Mouse (Mus musculus): Measurements from ENCODE around the gene Efs. TPM values are rescaled to one million over a fixed set of nuclear protein-coding genes. Genes with fewer than 3 reads are reported as not detected.
A peak's percentile ranks its signal among the peaks of the same experiment; 100 is the strongest.

The Efs gene
- polyA plus RNA-seq, 1 experiment = 25.0 TPM

- no peaks in the 10 kb centered on the region for H3K27me3 ChIP-seq (ENCODE audit: control insufficient read depth, insufficient read depth, low read length)
- H3K4me1 ChIP-seq (replicated peaks; ENCODE audit: control insufficient read depth, insufficient read depth, low read length) = peaks cover 9% of the 10 kb centered on the region; the same call in 1 of the 2 replicates
- no peak for DNase-seq
- no peak for TF ChIP-seq CTCF (IDR thresholded peaks at IDR 0.05; ENCODE audit: borderline replicate concordance, control insufficient read depth, extremely low read depth, insufficient read depth, low read length, poor library complexity)
- no peak for TF ChIP-seq POLR2A (IDR thresholded peaks at IDR 0.05; ENCODE audit: control insufficient read depth, extremely low read depth, insufficient read depth, low read length, poor library complexity)
- H3K4me3 ChIP-seq (ENCODE audit: control insufficient read depth, insufficient read depth, low read length) = no peak overlapping the region
- WGBS = 41% methylated on average over 13 of the region's 13 CpGs
- no peaks in the 10 kb centered on the region for H3K36me3 ChIP-seq (ENCODE audit: control insufficient read depth, insufficient read depth, low read length)
- no peak overlapping the region for H3K27ac ChIP-seq (ENCODE audit: control insufficient read depth, insufficient read depth, low read length)
Observed at GRCm38 (mm10) chr14:54941024-54941978, 15.4 kb upstream of the Efs start.

DNA sequence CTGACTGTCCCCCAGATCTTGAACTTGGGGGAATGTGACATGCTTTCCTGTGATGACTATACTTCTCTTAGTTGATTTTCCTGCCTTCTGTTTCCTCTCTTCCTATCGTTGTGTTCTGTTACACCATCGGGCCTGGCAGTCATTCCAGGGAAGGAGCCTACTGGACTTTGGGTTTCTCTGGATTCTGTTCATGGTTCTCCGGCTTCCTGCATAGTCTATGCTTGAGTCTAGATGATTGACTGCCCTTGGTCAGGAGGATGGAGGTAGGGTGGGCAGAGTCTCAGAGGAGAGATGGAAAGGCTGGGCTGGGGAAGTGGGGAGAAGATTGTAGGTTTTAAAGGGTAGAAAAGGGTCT is 14.2 kb upstream of the Efs start:
- no peak for DNase-seq
- H3K27me3 ChIP-seq (ENCODE audit: control insufficient read depth, insufficient read depth, low read length) = no peaks in the 10 kb centered on the region
- TF ChIP-seq CTCF (IDR thresholded peaks at IDR 0.05; ENCODE audit: borderline replicate concordance, control insufficient read depth, extremely low read depth, insufficient read depth, low read length, poor library complexity) = no peak
- TF ChIP-seq POLR2A (IDR thresholded peaks at IDR 0.05; ENCODE audit: control insufficient read depth, extremely low read depth, insufficient read depth, low read length, poor library complexity) = no peak
- no peaks in the 10 kb centered on the region for H3K36me3 ChIP-seq (ENCODE audit: control insufficient read depth, insufficient read depth, low read length)
- H3K27ac ChIP-seq (ENCODE audit: control insufficient read depth, insufficient read depth, low read length) = no peak overlapping the region
- no peak overlapping the region for H3K4me3 ChIP-seq (ENCODE audit: control insufficient read depth, insufficient read depth, low read length)
- peaks cover 9% of the 10 kb centered on the region; the same call in 1 of the 2 replicates for H3K4me1 ChIP-seq (replicated peaks; ENCODE audit: control insufficient read depth, insufficient read depth, low read length)
- WGBS = 83% methylated on average over 3 of the region's 3 CpGs

- H3K27ac ChIP-seq (ENCODE audit: control insufficient read depth, insufficient read depth, low read length) = no peak overlapping the region
- H3K36me3 ChIP-seq (ENCODE audit: control insufficient read depth, insufficient read depth, low read length) = no peaks in the 10 kb centered on the region
- no peaks in the 10 kb centered on the region for H3K27me3 ChIP-seq (ENCODE audit: control insufficient read depth, insufficient read depth, low read length)
- peaks cover 9% of the 10 kb centered on the region; the same call in 1 of the 2 replicates for H3K4me1 ChIP-seq (replicated peaks; ENCODE audit: control insufficient read depth, insufficient read depth, low read length)
- DNase-seq = peak; percentile 71
- TF ChIP-seq CTCF (IDR thresholded peaks at IDR 0.05; ENCODE audit: borderline replicate concordance, control insufficient read depth, extremely low read depth, insufficient read depth, low read length, poor library complexity) (peak; percentile 59; the same call in 1 of the 2 replicates), POLR2A (IDR thresholded peaks at IDR 0.05; ENCODE audit: control insufficient read depth, extremely low read depth, insufficient read depth, low read length, poor library complexity) (no peak)
- H3K4me3 ChIP-seq (ENCODE audit: control insufficient read depth, insufficient read depth, low read length) = no peak overlapping the region
- 59% methylated on average over 12 of the region's 12 CpGs for WGBS
Observed at GRCm38 (mm10) chr14:54939434-54940175, 13.7 kb upstream of the Efs start.

DNA sequence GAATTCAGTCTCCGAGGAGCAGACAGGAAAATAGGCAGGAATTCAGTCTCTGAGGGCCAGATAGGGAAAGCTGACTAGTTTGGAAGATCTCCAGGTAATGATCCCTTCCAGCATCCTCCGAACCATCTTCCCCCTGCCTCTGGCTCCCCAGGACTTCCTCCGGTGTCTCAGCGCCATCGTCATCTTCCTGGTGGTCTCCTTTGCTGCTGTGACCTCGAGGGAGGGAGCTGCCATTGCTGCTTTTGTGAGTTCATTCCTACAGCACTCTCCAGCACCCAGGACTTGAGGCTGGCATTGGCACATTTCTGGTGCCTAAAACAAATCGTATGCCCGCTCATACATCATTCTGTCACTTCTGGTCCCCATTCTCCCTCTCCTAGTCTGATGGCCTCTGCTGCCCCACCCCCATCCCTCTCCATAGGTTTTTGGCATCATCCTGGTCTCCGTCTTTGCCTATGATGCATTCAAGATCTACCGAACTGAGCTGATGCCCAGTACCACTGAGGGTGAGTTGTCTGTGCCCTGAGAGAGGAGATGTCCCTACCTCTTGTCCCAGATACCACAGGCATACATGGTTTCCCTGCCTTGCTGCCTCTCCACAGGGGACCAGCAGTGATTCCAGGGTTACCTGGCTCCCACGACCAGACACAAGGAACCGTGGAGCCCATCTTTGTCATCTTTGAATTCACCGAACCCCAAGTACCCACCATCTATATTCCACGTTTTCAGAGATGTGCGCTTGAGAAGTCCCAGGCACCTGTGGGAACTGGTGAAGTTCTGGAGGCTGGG is 12.7 kb upstream of the Efs start:
- WGBS = 93% methylated on average over 15 of the region's 15 CpGs
- H3K4me1 ChIP-seq (replicated peaks; ENCODE audit: control insufficient read depth, insufficient read depth, low read length) = peaks cover 9% of the 10 kb centered on the region; the same call in 1 of the 2 replicates
- H3K36me3 ChIP-seq (ENCODE audit: control insufficient read depth, insufficient read depth, low read length) = no peaks in the 10 kb centered on the region
- TF ChIP-seq CTCF (IDR thresholded peaks at IDR 0.05; ENCODE audit: borderline replicate concordance, control insufficient read depth, extremely low read depth, insufficient read depth, low read length, poor library complexity) (no peak), POLR2A (IDR thresholded peaks at IDR 0.05; ENCODE audit: control insufficient read depth, extremely low read depth, insufficient read depth, low read length, poor library complexity) (no peak)
- DNase-seq = no peak
- H3K27ac ChIP-seq (ENCODE audit: control insufficient read depth, insufficient read depth, low read length) = no peak overlapping the region
- no peaks in the 10 kb centered on the region for H3K27me3 ChIP-seq (ENCODE audit: control insufficient read depth, insufficient read depth, low read length)
- H3K4me3 ChIP-seq (ENCODE audit: control insufficient read depth, insufficient read depth, low read length) = no peak overlapping the region

GRCm38 (mm10) chr14:54937361-54938182 is 11.6 kb upstream of the Efs start:
- TF ChIP-seq POLR2A (IDR thresholded peaks at IDR 0.05; ENCODE audit: control insufficient read depth, extremely low read depth, insufficient read depth, low read length, poor library complexity) (no peak), CTCF (IDR thresholded peaks at IDR 0.05; ENCODE audit: borderline replicate concordance, control insufficient read depth, extremely low read depth, insufficient read depth, low read length, poor library complexity) (no peak)
- 95% methylated on average over 16 of the region's 16 CpGs for WGBS

More at GRCm38 (mm10) chr14:54937361-54938182, 11.6 kb upstream of the Efs start:
- DNase-seq = no peak
- no peaks in the 10 kb centered on the region for H3K27me3 ChIP-seq (ENCODE audit: control insufficient read depth, insufficient read depth, low read length)
- H3K36me3 ChIP-seq (ENCODE audit: control insufficient read depth, insufficient read depth, low read length) = no peaks in the 10 kb centered on the region
- no peak overlapping the region for H3K4me3 ChIP-seq (ENCODE audit: control insufficient read depth, insufficient read depth, low read length)
- peaks cover 9% of the 10 kb centered on the region; the same call in 1 of the 2 replicates for H3K4me1 ChIP-seq (replicated peaks; ENCODE audit: control insufficient read depth, insufficient read depth, low read length)
- no peak overlapping the region for H3K27ac ChIP-seq (ENCODE audit: control insufficient read depth, insufficient read depth, low read length)
